Mouse (Mus musculus) limb, embryonic 14.5 days (tissue): ENCODE measurements around the gene Rhog. TPM values are rescaled to one million over a fixed set of nuclear protein-coding genes. Genes with fewer than 3 reads are reported as not detected.

ENCODE experiments used
- ATAC-seq: fragments of 200-750 bp; cut with Nextera tagmentation; 2 replicates; pipeline ENCODE4 v1.8.0; 2017; ENCODE audit warnings: low read depth, moderate number of reproducible peaks, moderate TSS enrichment; ENCODE audit not compliant: low FRiP score
- DNase-seq: peaks from one replicate; pipeline ENCODE4 v3.0.0-alpha.2; 2015; ENCODE audit warnings: low spot score
- H3K27ac ChIP-seq: fragments of 300-500 bp; sonication (generic); replicated peaks from 2 replicates; pipeline ENCODE4 v1.5.1; 2014; ENCODE audit warnings: low read depth, mild to moderate bottlenecking, low read length, moderate library complexity, mixed read lengths
- H3K27me3 ChIP-seq: fragments of 300-500 bp; sonication (generic); 2 replicates; pipeline ENCODE4 v1.6.1; 2014; ENCODE audit warnings: low read length, mixed read lengths; ENCODE audit not compliant: control insufficient read depth, insufficient read depth
- H3K36me3 ChIP-seq: fragments of 300-500 bp; sonication (generic); 2 replicates; pipeline ENCODE4 v1.6.1; 2014; ENCODE audit warnings: mild to moderate bottlenecking, low read length, moderate library complexity, mixed read lengths; ENCODE audit not compliant: control insufficient read depth, insufficient read depth
- H3K4me1 ChIP-seq: fragments of 300-500 bp; sonication (generic); 2 replicates; pipeline ENCODE4 v1.6.1; 2014; ENCODE audit warnings: antibody characterized with exemption, low read length, mixed read lengths; ENCODE audit not compliant: control insufficient read depth, insufficient read depth
- H3K4me2 ChIP-seq: fragments of 300-500 bp; sonication (generic); replicated peaks from 2 replicates; pipeline ENCODE4 v1.6.1; 2014; ENCODE audit warnings: low read depth, mild to moderate bottlenecking, low read length, moderate library complexity; ENCODE audit not compliant: severe bottlenecking
- H3K4me3 ChIP-seq: fragments of 300-500 bp; sonication (generic); replicated peaks from 2 replicates; pipeline ENCODE4 v1.5.1; 2014; ENCODE audit warnings: low read length
- H3K9ac ChIP-seq: fragments of 300-500 bp; sonication (generic); 2 replicates; pipeline ENCODE4 v1.6.1; 2014; ENCODE audit warnings: mild to moderate bottlenecking, low read depth, low read length, moderate library complexity; ENCODE audit not compliant: severe bottlenecking
- H3K9me3 ChIP-seq: fragments of 300-500 bp; sonication (generic); 2 replicates; pipeline ENCODE4 v1.6.1; 2016; ENCODE audit warnings: low read length; ENCODE audit not compliant: control insufficient read depth
- POLR2A ChIP-seq: fragments of 200-500 bp; IDR thresholded peaks from 2 replicates; pipeline ENCODE4 v1.8.0; 2012; ENCODE audit warnings: inconsistent platforms, mild to moderate bottlenecking, moderate library complexity, borderline replicate concordance; ENCODE audit not compliant: insufficient read depth, insufficient read length; ENCODE audit errors: extremely low read depth
- WGBS: fragments of 180-500 bp; shearing (Covaris S2); extraction: QIAGEN DNeasy Blood & Tissue Kit; methylation state at CpG from one replicate; pipeline ENCODE4 v1.1.7; 2014; 5-methylcytosine and 5-hydroxymethylcytosine counted together
- polyA plus RNA-seq, 2 experiments: library from polyadenylated mRNA; depleted of rRNA in 1 of 2; stranded (reverse) in 1 of 2; unstranded in 1 of 2; fragments of >200 nt; fragmentation: Nextera tagmentation in 1 of 2; extraction: Ambion mirVana in 1 of 2; gene quantifications; 2 replicates each; pipeline versions ENCODE4 v1.2.1 to v1.2.3; 2012 to 2014

Rhog gene
- polyA plus RNA-seq, 2 experiments = 48.7 to 73.7 TPM

- Histone ChIP-seq H3K9me3 (no peaks in the 10 kb centered on the region), H3K27ac (no peak overlapping the region), H3K36me3 (0 out of 2 replicates have a peak, but pooled peaks cover 3% of the 10 kb centered on the region), H3K4me3 (0 out of 2 replicates have a peak overlapping the region, but pooled peaks have one; percentile 85), H3K4me2 (peak overlapping the region; percentile 64; the same call in 1 of the 2 replicates), H3K4me1 (peaks cover 32% of the 10 kb centered on the region), H3K9ac (no peak overlapping the region; the same call in 1 of the 2 replicates), H3K27me3 (no peaks in the 10 kb centered on the region)
- no peak for TF ChIP-seq POLR2A
- DNase-seq (no peak), ATAC-seq (no peak)
- 52% methylated on average over 12 of the region's 12 CpGs for WGBS
Measured at GRCm38 (mm10) chr7:102246956-102247797, 8.7 kb downstream of the Rhog start.

- 58% methylated on average over 6 of the region's 6 CpGs for WGBS
- no peak for ATAC-seq
- no peak for TF ChIP-seq POLR2A
- H3K27me3 ChIP-seq = no peaks in the 10 kb centered on the region
- H3K4me2 ChIP-seq = no peak overlapping the region
- H3K4me1 ChIP-seq = peaks cover 32% of the 10 kb centered on the region
- DNase-seq = no peak
- H3K36me3 ChIP-seq = peaks cover 6% of the 10 kb centered on the region; the same call in 1 of the 2 replicates
- H3K9ac ChIP-seq = no peak overlapping the region; the same call in 1 of the 2 replicates
- H3K9me3 ChIP-seq = no peaks in the 10 kb centered on the region
- 0 out of 2 replicates have a peak overlapping the region, but pooled peaks have one; percentile 1 for H3K27ac ChIP-seq
- H3K4me3 ChIP-seq = no peak overlapping the region
Measured at GRCm38 (mm10) chr7:102246265-102246664, 9.6 kb downstream of the Rhog start.

DNA sequence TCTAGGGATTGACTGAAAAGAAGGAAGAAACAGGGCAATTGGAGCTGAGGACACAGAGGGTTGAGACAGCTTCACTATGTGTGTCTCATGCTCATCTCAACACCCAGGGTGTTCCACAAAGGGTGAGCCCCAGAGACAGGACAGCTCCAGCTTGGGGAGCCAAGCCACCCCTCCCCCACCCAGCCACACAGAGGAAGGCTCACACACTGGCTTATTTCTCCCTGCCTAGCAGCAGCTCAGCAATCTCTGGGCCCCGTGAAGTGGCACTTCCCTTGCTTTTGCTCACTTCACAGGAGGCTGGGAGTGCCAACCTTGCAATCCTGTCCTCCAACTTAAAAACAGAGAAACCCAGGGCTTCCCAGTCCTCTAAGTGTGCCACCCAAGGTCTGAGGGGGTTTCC, 10.1 kb downstream of the Rhog start:
- H3K9me3 ChIP-seq = no peaks in the 10 kb centered on the region
- H3K4me1 ChIP-seq = peaks cover 32% of the 10 kb centered on the region
- H3K27ac ChIP-seq = 0 out of 2 replicates have a peak overlapping the region, but pooled peaks have one; percentile 1
- peaks cover 11% of the 10 kb centered on the region for H3K36me3 ChIP-seq
- H3K4me2 ChIP-seq = no peak overlapping the region
- no peak for TF ChIP-seq POLR2A
- DNase-seq = no peak
- H3K4me3 ChIP-seq = no peak overlapping the region
- no peak overlapping the region for H3K9ac ChIP-seq
- no peaks in the 10 kb centered on the region for H3K27me3 ChIP-seq
- 19% methylated on average over 1 of the region's 1 CpGs for WGBS
- ATAC-seq = no peak

DNA sequence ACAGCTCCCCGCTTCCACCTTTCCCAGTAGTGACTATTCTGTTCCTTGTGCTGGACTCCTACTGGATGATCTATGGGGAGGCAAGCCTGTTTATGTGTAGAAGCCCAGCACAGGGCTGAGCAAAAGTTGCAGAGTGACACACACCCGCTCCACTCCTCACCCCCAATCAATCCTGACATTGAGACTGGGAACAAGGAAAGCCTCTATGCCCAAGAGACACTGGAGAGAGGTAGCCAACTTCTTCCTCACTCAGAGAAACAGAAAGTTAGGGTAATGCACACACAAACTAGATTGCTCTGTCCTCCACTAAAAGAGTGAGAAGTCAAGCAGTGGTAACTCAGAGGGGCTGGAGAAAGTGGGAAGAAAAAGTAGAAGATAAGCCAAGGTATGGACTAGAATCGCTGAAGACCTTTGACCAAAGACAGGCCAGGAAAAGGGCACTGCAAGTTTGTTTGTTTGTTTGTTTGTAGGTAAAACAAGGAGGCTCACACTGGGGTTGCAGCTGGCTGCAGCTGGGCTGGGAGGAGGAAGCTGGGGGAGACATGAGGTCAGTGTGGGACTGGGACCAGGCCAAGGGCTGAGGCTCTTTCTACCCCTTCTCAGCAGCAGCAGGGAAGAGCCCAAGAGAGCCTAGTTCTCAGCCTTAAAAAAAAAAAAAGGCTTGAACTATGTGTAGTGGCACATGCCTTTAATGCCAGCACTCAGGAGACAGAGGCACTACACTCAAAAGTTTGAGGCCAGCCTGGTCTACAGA, 10.9 kb downstream of the Rhog start:
- Histone ChIP-seq H3K4me1 (peaks cover 32% of the 10 kb centered on the region), H3K4me3 (no peak overlapping the region), H3K4me2 (no peak overlapping the region), H3K9ac (no peak overlapping the region), H3K27me3 (no peaks in the 10 kb centered on the region), H3K27ac (no peak overlapping the region), H3K36me3 (peaks cover 19% of the 10 kb centered on the region), H3K9me3 (no peaks in the 10 kb centered on the region)
- no peak for TF ChIP-seq POLR2A
- ATAC-seq (no peak), DNase-seq (no peak)
- WGBS = 84% methylated on average over 3 of the region's 3 CpGs

GRCm38 (mm10) chr7:102243870-102244269, 12.0 kb downstream of the Rhog start:
- 78% methylated on average over 2 of the region's 2 CpGs for WGBS
- no peak for DNase-seq
- no peaks in the 10 kb centered on the region for H3K27me3 ChIP-seq
- no peak overlapping the region for H3K9ac ChIP-seq
- no peak for TF ChIP-seq POLR2A
- no peak overlapping the region for H3K4me3 ChIP-seq
- ATAC-seq = no peak
- no peak overlapping the region for H3K4me2 ChIP-seq
- H3K4me1 ChIP-seq = peaks cover 29% of the 10 kb centered on the region
- no peaks in the 10 kb centered on the region for H3K9me3 ChIP-seq
- H3K27ac ChIP-seq = no peak overlapping the region
- H3K36me3 ChIP-seq = peaks cover 29% of the 10 kb centered on the region
